Mouse (Mus musculus): ENCODE measurements around the gene Sycp1.

GRCm38 (mm10) chr3:102955143-102955542 lies 19.2 kb upstream of the Sycp1 start:
- no peak for TF ChIP-seq CTCF (IDR thresholded peaks at IDR 0.05; ENCODE audit: low read depth)
- no peak for TF ChIP-seq EP300 (IDR thresholded peaks at IDR 0.05; ENCODE audit: low read depth)
